Mouse (Mus musculus): ENCODE measurements around the gene Pemt. TPM values are rescaled to one million over a fixed set of nuclear protein-coding genes. Genes with fewer than 3 reads are reported as not detected.
A peak's percentile ranks its signal among the peaks of the same experiment; 100 is the strongest.

Pemt gene
- polyA plus RNA-seq, 1 experiment from 2014 or later: 8.8 TPM

GRCm38 (mm10) chr11:60070599-60070998 is 24.3 kb upstream of the Pemt start:
- TF ChIP-seq CTCF (IDR thresholded peaks at IDR 0.05; ENCODE audit: low read depth): peak; percentile 81
- WGBS: 33% methylated on average over 8 of the region's 8 CpGs
- H3K27me3 ChIP-seq (ENCODE audit: insufficient read depth, low read length): no peaks in the 10 kb centered on the region

GRCm38 (mm10) chr11:60068631-60069030 is 22.3 kb upstream of the Pemt start:
- Histone ChIP-seq H3K9ac (no peak overlapping the region), H3K4me1 (ENCODE audit: insufficient read depth) (no peaks in the 10 kb centered on the region), H3K27me3 (ENCODE audit: insufficient read depth, low read length) (no peaks in the 10 kb centered on the region), H3K9me3 (ENCODE audit: low read depth, low read length) (no peaks in the 10 kb centered on the region), H3K36me3 (ENCODE audit: insufficient read depth) (no peaks in the 10 kb centered on the region), H3K4me3 (ENCODE audit: low read depth, low read length) (no peak overlapping the region), H3K27ac (ENCODE audit: low read depth) (no peak overlapping the region), H3K4me2 (no peak overlapping the region)
- ATAC-seq (ENCODE audit: insufficient read depth) (no peak), DNase-seq (no peak)
- TF ChIP-seq CTCF (IDR thresholded peaks at IDR 0.05; ENCODE audit: low read depth): no peak

More at GRCm38 (mm10) chr11:60070599-60070998, 24.3 kb upstream of the Pemt start:
- Histone ChIP-seq H3K9ac (no peak overlapping the region), H3K4me1 (ENCODE audit: insufficient read depth) (no peaks in the 10 kb centered on the region), H3K27ac (ENCODE audit: low read depth) (no peak overlapping the region), H3K4me2 (no peak overlapping the region), H3K36me3 (ENCODE audit: insufficient read depth) (no peaks in the 10 kb centered on the region), H3K9me3 (ENCODE audit: low read depth, low read length) (no peaks in the 10 kb centered on the region), H3K4me3 (ENCODE audit: low read depth, low read length) (no peak overlapping the region)
- ATAC-seq (ENCODE audit: insufficient read depth) (no peak), DNase-seq (peak; percentile 85)

- no peak overlapping the region for H3K9ac ChIP-seq
- H3K4me1 ChIP-seq (ENCODE audit: insufficient read depth): no peaks in the 10 kb centered on the region
- no peaks in the 10 kb centered on the region for H3K36me3 ChIP-seq (ENCODE audit: insufficient read depth)
- H3K9me3 ChIP-seq (ENCODE audit: low read depth, low read length): no peaks in the 10 kb centered on the region
- DNase-seq (no peak), ATAC-seq (ENCODE audit: insufficient read depth) (no peak)
- 78% methylated on average over 4 of the region's 4 CpGs for WGBS
- no peak for TF ChIP-seq CTCF (IDR thresholded peaks at IDR 0.05; ENCODE audit: low read depth)
- H3K4me3 ChIP-seq (ENCODE audit: low read depth, low read length): no peak overlapping the region
- no peak overlapping the region for H3K27ac ChIP-seq (ENCODE audit: low read depth)
- no peaks in the 10 kb centered on the region for H3K27me3 ChIP-seq (ENCODE audit: insufficient read depth, low read length)
- H3K4me2 ChIP-seq: no peak overlapping the region
These were observed 21.4 kb upstream of the Pemt start for GRCm38 (mm10) chr11:60067646-60068045.

- Histone ChIP-seq H3K27ac (ENCODE audit: low read depth) (no peak overlapping the region), H3K27me3 (ENCODE audit: insufficient read depth, low read length) (no peaks in the 10 kb centered on the region), H3K4me2 (no peak overlapping the region), H3K4me3 (ENCODE audit: low read depth, low read length) (no peak overlapping the region), H3K4me1 (ENCODE audit: insufficient read depth) (no peaks in the 10 kb centered on the region), H3K9ac (no peak overlapping the region), H3K36me3 (ENCODE audit: insufficient read depth) (no peaks in the 10 kb centered on the region), H3K9me3 (ENCODE audit: low read depth, low read length) (no peaks in the 10 kb centered on the region)
- WGBS: 36% methylated on average over 1 of the region's 1 CpGs
- ATAC-seq (ENCODE audit: insufficient read depth) (no peak), DNase-seq (no peak)
- TF ChIP-seq CTCF (IDR thresholded peaks at IDR 0.05; ENCODE audit: low read depth): no peak
These were observed 19.0 kb upstream of the Pemt start for GRCm38 (mm10) chr11:60065267-60065666.

- Histone ChIP-seq H3K27ac (ENCODE audit: low read depth) (no peak overlapping the region), H3K36me3 (ENCODE audit: insufficient read depth) (no peaks in the 10 kb centered on the region), H3K27me3 (ENCODE audit: insufficient read depth, low read length) (no peaks in the 10 kb centered on the region), H3K9me3 (ENCODE audit: low read depth, low read length) (no peaks in the 10 kb centered on the region), H3K9ac (no peak overlapping the region), H3K4me1 (ENCODE audit: insufficient read depth) (no peaks in the 10 kb centered on the region), H3K4me2 (no peak overlapping the region), H3K4me3 (ENCODE audit: low read depth, low read length) (no peak overlapping the region)
- 70% methylated on average over 4 of the region's 4 CpGs for WGBS
- no peak for TF ChIP-seq CTCF (IDR thresholded peaks at IDR 0.05; ENCODE audit: low read depth)
- no peak for ATAC-seq (ENCODE audit: insufficient read depth)
- DNase-seq: no peak
These were observed 15.3 kb upstream of the Pemt start for GRCm38 (mm10) chr11:60061504-60062006.

GRCm38 (mm10) chr11:60060026-60060425 is 13.7 kb upstream of the Pemt start:
- TF ChIP-seq CTCF (IDR thresholded peaks at IDR 0.05; ENCODE audit: low read depth): no peak
- WGBS: 97% methylated on average over 2 of the region's 2 CpGs
- no peak for ATAC-seq (ENCODE audit: insufficient read depth)

GRCm38 (mm10) chr11:60058441-60058840 is 12.2 kb upstream of the Pemt start:
- Histone ChIP-seq H3K4me2 (no peak overlapping the region), H3K27me3 (ENCODE audit: insufficient read depth, low read length) (no peaks in the 10 kb centered on the region), H3K4me1 (ENCODE audit: insufficient read depth) (no peaks in the 10 kb centered on the region), H3K27ac (ENCODE audit: low read depth) (no peak overlapping the region), H3K9ac (no peak overlapping the region), H3K4me3 (ENCODE audit: low read depth, low read length) (no peak overlapping the region), H3K36me3 (ENCODE audit: insufficient read depth) (no peaks in the 10 kb centered on the region), H3K9me3 (ENCODE audit: low read depth, low read length) (no peaks in the 10 kb centered on the region)
- ATAC-seq (ENCODE audit: insufficient read depth): no peak
- no peak for DNase-seq
- no peak for TF ChIP-seq CTCF (IDR thresholded peaks at IDR 0.05; ENCODE audit: low read depth)
- WGBS: 56% methylated on average over 10 of the region's 10 CpGs

More at GRCm38 (mm10) chr11:60060026-60060425, 13.7 kb upstream of the Pemt start:
- no peak for DNase-seq
- Histone ChIP-seq H3K4me1 (ENCODE audit: insufficient read depth) (no peaks in the 10 kb centered on the region), H3K27ac (ENCODE audit: low read depth) (no peak overlapping the region), H3K9me3 (ENCODE audit: low read depth, low read length) (no peaks in the 10 kb centered on the region), H3K36me3 (ENCODE audit: insufficient read depth) (no peaks in the 10 kb centered on the region), H3K9ac (no peak overlapping the region), H3K4me3 (ENCODE audit: low read depth, low read length) (no peak overlapping the region), H3K27me3 (ENCODE audit: insufficient read depth, low read length) (no peaks in the 10 kb centered on the region), H3K4me2 (no peak overlapping the region)

- 77% methylated on average over 2 of the region's 2 CpGs for WGBS
- Histone ChIP-seq H3K27ac (ENCODE audit: low read depth) (no peak overlapping the region), H3K27me3 (ENCODE audit: insufficient read depth, low read length) (no peaks in the 10 kb centered on the region), H3K4me3 (ENCODE audit: low read depth, low read length) (no peak overlapping the region), H3K4me2 (no peak overlapping the region), H3K9ac (no peak overlapping the region), H3K9me3 (ENCODE audit: low read depth, low read length) (no peaks in the 10 kb centered on the region), H3K4me1 (ENCODE audit: insufficient read depth) (no peaks in the 10 kb centered on the region), H3K36me3 (ENCODE audit: insufficient read depth) (no peaks in the 10 kb centered on the region)
- no peak for TF ChIP-seq CTCF (IDR thresholded peaks at IDR 0.05; ENCODE audit: low read depth)
- DNase-seq (no peak), ATAC-seq (ENCODE audit: insufficient read depth) (no peak)
These were observed 11.7 kb upstream of the Pemt start for GRCm38 (mm10) chr11:60057987-60058386.
